Mouse (Mus musculus): Measurements from ENCODE around the gene Socs1. TPM values are rescaled to one million over a fixed set of nuclear protein-coding genes. Genes with fewer than 3 reads are reported as not detected.

The Socs1 gene
- total RNA-seq, 2 experiments from 2014 or later = 0.51 to 0.52 TPM

- DNase-seq = no peak
These were observed 2.3 kb upstream of the Socs1 start for GRCm38 (mm10) chr16:10787548-10788058.

DNA sequence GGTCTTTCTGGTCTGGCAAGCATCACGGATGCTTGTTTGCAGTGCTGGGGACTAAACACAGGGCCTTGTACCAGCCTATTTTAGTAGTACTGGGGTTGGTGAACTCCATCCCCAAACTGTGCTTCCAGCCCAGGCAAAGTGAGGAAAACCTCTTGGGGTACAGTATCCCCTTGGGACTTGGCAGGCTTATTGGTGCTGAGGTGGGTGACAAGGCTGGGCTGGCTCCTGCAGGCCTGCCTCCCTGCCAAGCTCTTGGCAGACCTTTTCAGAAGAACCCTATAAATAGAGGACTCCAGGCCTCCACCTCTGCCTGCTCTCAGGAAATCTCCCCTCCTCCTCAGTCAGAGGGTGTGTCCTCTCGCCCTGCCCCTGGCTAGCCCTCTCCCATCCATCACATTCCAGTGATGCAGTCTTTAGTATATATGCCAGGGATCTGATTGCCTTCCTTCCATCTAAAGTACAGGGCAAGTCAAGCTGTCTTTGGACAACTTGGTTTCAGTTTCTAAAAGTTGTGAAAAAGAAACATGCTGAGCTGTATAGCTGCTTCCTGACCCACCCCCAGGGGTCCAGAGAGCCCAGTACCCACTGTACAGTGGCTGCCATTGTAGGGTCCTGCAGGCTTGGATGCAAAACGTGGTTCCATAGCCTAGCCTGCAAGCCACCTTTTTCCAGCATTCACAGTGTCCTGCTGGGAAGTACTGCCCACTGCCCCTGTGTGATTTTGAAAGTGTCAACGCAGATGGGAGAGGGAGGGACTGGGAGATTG lies 1.6 kb upstream of the Socs1 start:
- intact Hi-C loops (cut with DNase I) = loop anchor here (2.0 to 5.0 kb wide), 2 partner anchors 45 to 60 kb away; no protein-coding TSS in a partner anchor

More at GRCm38 (mm10) chr16:10787548-10788058, 2.3 kb upstream of the Socs1 start:
- intact Hi-C loops (cut with DNase I) = loop anchor here (2.0 to 5.0 kb wide), 2 partner anchors 45 to 59 kb away; no protein-coding TSS in a partner anchor

DNA sequence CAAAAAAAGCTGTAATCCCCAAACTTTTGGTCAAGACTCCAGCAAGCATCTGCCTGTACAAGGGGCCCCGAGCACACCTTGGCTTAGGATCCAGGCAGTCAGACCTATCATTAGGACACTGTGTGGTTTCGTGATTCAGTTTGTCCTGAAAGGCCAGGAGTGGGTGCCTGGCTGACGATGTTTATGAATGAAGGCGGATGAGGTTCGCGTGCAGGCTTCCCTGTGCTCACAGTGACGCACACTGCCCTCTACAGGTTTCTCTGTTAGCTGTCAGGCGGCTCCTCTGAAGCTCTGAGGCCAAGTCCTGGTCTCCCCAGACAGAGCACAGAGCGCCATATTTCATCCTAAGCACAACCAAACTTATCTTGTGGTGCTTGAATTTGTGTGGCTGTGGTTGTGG lies 952 bp upstream of the Socs1 start:
- intact Hi-C loops (cut with DNase I) = loop anchor here (2.0 to 5.0 kb wide), 2 partner anchors 46 to 61 kb away; no protein-coding TSS in a partner anchor
- DNase-seq = peak; percentile 67 to 72

More for the DNA sequence above, 1.6 kb upstream of the Socs1 start:
- no peak for DNase-seq

DNA sequence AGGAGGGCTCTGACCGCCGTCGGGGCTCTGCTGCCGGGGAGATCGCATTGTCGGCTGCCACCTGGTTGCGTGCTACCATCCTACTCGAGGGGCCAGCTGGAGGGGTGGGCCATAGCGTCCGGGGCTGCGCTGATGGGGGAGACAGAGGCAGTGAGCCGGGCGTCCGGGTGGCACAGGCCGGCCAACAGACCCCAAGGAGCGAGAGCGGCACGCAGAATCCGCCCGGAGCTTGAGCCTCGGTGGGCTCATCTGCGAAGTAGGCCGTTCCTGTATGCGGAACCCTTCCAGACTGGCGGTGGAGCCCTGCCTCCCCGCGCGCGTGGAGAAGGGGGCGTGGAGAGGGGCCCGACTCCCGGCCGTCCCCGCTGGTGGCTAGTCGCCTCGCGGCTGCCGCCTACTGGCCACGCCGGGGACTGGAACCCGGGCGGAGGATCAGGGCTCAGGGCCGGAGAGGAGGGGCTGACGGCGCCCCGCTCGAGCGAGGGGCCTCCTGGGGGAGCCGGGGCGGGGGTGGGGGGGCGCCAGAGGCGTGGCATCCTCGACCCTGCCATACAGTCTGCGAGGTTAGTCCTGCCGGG lies 454 bp downstream of the Socs1 start:
- intact Hi-C loops (cut with DNase I) = loop anchor here (2.0 to 5.0 kb wide), 4 partner anchors 47 to 214 kb away; no protein-coding TSS in a partner anchor
- peak; percentile 86 to 92 for DNase-seq

DNA sequence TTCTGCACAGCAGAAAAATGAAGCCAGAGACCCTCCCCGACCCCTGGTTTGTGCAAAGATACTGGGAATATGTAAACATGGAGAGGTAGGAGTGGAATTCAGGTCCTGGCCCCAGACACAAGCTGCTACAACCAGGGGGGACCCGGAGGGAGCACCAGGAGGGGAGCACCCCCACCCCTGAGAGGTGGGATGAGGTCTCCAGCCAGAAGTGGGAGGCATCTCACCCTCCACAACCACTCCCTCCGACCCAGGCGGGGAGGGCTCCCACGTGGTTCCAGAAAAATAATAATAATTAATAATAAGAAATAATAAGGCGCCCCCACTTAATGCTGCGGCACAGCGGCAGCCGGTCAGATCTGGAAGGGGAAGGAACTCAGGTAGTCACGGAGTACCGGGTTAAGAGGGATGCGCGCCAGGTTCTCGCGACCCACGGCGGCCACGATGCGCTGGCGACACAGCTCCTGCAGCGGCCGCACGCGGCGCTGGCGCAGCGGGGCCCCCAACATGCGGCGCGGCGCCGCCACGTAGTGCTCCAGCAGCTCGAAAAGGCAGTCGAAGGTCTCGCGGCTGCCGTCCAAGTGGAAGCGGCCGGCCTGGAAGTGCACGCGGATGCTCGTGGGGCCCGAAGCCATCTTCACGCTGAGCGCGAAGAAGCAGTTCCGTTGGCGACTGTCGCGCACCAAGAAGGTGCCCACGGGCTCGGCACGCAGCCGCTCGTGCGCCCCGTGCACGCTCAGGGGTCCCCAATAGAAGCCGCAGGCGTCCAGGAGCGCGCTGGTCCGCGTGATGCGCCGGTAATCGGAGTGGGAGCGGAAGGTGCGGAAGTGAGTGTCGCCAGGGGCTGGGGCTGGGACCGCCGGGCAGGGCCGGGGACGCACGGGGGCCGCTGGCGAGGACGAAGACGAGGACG lies 1.2 kb downstream of the Socs1 start:
- intact Hi-C loops (cut with DNase I) = loop anchor here (2.0 to 5.0 kb wide), 3 partner anchors 117 to 213 kb away; no protein-coding TSS in a partner anchor
- DNase-seq = no peak

DNA sequence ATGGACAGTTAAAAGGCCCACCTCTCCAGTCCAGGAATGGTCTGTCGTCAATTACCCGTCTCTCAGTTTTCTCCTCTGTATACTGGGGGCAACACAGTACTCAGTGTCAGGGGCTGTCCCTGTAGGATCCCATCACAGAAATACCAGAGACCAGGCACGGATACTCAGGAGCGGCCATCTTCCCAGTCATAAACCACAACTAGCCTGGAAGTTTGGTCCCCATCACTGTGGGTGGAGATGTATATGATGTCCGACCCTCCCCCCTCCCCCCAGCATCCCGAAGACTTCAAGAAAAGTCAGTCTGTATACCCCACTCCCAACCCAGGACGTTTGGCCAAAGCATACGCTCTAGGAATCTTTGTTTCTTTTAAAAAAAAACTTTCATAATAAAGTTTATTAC lies 1.9 kb downstream of the Socs1 start:
- DNase-seq = no peak
- intact Hi-C loops (cut with DNase I) = loop anchor here (5.0 kb wide), 2 partner anchors 116 to 141 kb away; no protein-coding TSS in a partner anchor

DNA sequence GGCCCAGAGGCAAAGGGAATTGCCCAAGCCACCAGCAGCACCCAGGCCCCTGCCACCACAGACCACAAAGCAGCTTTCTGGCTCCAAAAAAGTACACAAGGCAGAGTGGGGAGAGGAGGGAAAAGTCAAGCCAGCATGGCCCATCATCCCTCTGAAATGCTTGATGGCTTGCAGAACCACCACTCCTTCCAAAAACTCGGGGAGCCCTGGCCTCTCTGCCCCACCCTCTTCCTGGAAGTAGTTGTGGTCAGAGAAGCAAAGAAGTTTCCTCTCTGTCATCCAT lies 2.2 kb downstream of the Socs1 start:
- intact Hi-C loops (cut with DNase I) = loop anchor here (5.0 kb wide), 2 partner anchors 116 to 141 kb away; no protein-coding TSS in a partner anchor

GRCm38 (mm10) chr16:10782377-10783151 lies 2.8 kb downstream of the Socs1 start:
- no peak for DNase-seq
- intact Hi-C loops (cut with DNase I) = loop anchor here (5.0 kb wide), 2 partner anchors 115 to 140 kb away; no protein-coding TSS in a partner anchor

More for the DNA sequence above, 2.2 kb downstream of the Socs1 start:
- DNase-seq = no peak

- intact Hi-C loops (cut with DNase I) = loop anchor here (5.0 kb wide), 2 partner anchors 115 to 140 kb away; no protein-coding TSS in a partner anchor
- no peak for DNase-seq
These were observed 3.4 kb downstream of the Socs1 start for GRCm38 (mm10) chr16:10781862-10782371.

- DNase-seq = no peak
- intact Hi-C loops (cut with DNase I) = loop anchor here (5.0 kb wide), 2 partner anchors 113 to 138 kb away; no protein-coding TSS in a partner anchor
These were observed 4.7 kb downstream of the Socs1 start for GRCm38 (mm10) chr16:10780631-10781120.

GRCm38 (mm10) chr16:10777579-10778160 lies 7.7 kb downstream of the Socs1 start:
- no peak for DNase-seq
- intact Hi-C loops (cut with DNase I) = no loop called here

GRCm38 (mm10) chr16:10776322-10776721 lies 9.0 kb downstream of the Socs1 start:
- no peak for DNase-seq
- intact Hi-C loops (cut with DNase I) = no loop called here

DNA sequence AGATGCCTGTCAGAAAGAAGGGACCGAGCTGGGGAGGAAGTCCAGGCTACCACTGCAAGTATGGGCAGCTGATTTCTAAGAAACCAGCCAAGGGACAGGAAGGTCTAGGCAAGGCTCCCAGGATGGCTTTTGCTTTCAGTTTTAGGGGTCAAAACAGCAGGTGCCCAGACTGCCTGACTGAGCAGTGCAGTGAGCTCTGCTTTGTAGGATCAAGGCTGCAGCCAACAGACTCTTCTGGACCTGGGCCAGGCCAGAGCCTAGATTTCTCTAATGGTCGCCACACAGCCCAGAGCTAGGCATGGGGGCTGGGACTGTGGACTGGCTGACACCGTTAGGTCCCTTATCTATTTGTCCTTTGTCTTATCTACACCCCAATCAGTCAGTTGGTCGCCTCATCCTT lies 10.6 kb downstream of the Socs1 start:
- DNase-seq = no peak
- intact Hi-C loops (cut with DNase I) = no loop called here

- intact Hi-C loops (cut with DNase I) = no loop called here
- no peak for DNase-seq
These were observed 11.8 kb downstream of the Socs1 start for GRCm38 (mm10) chr16:10773543-10773942.

GRCm38 (mm10) chr16:10771769-10772510 lies 13.4 kb downstream of the Socs1 start:
- intact Hi-C loops (cut with DNase I) = no loop called here
- no peak for DNase-seq

GRCm38 (mm10) chr16:10770531-10771325 lies 14.6 kb downstream of the Socs1 start:
- no peak for DNase-seq
- intact Hi-C loops (cut with DNase I) = no loop called here

DNA sequence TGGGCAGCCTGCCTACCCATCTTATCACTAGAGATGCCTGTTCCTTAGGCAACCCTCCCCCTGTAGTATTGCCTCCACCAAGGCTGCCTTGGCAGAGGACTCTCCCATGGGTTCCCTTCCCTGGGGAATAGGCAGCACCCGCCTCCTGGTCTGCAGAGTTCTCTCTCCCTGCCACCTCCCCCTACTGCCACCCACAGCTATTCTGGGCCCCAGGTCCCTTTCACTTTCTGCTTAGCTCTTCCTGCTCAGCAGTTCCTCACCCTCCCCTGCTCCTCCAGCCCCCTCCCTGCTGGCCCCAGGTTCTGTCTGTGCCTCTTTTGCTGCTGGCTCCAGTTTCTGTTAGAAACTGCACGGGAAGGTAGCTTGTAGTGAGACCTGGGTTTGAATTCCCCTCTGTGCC lies 15.7 kb downstream of the Socs1 start:
- intact Hi-C loops (cut with DNase I) = no loop called here
- DNase-seq = no peak

Data from gastrocnemius, postnatal 36 days (tissue).